Mouse (Mus musculus) hindbrain, postnatal 0 days (tissue): ENCODE data around the gene Dnlz. TPM values are rescaled to one million over a fixed set of nuclear protein-coding genes. Genes with fewer than 3 reads are reported as not detected.
A peak's percentile ranks its signal among the peaks of the same experiment; 100 is the strongest.

ENCODE experiments used
- ATAC-seq: fragments of 200-750 bp; cut with Nextera tagmentation; 2 replicates; pipeline ENCODE4 v1.8.0; 2017; ENCODE audit warnings: mild to moderate bottlenecking, moderate TSS enrichment, moderate library complexity
- DNase-seq: peaks from one replicate; pipeline ENCODE4 v3.0.0-alpha.2; 2015; ENCODE audit warnings: low spot score
- H3K27ac ChIP-seq: fragments of 300-500 bp; sonication (generic); 2 replicates; pipeline ENCODE4 v1.5.1; 2014; ENCODE audit warnings: mild to moderate bottlenecking
- H3K27me3 ChIP-seq: fragments of 300-500 bp; sonication (generic); 2 replicates; pipeline ENCODE4 v1.6.1; 2014; ENCODE audit warnings: low read length, mixed read lengths; ENCODE audit not compliant: insufficient read depth
- H3K36me3 ChIP-seq: fragments of 300-500 bp; sonication (generic); 2 replicates; pipeline ENCODE4 v1.6.1; 2014; ENCODE audit warnings: low read length, mixed read lengths; ENCODE audit not compliant: insufficient read depth
- H3K4me1 ChIP-seq: fragments of 300-500 bp; sonication (generic); 2 replicates; pipeline ENCODE4 v1.6.1; 2014; ENCODE audit warnings: antibody characterized with exemption, low read length, mixed read lengths; ENCODE audit not compliant: insufficient read depth
- H3K4me2 ChIP-seq: fragments of 300-500 bp; sonication (generic); 2 replicates; pipeline ENCODE4 v1.6.1; 2014; ENCODE audit warnings: low read depth, mild to moderate bottlenecking, low read length, moderate library complexity, mixed read lengths
- H3K4me3 ChIP-seq: fragments of 300-500 bp; sonication (generic); 2 replicates; pipeline ENCODE4 v1.5.1; 2014; ENCODE audit warnings: low read length
- H3K9ac ChIP-seq: fragments of 300-500 bp; sonication (generic); replicated peaks from 2 replicates; pipeline ENCODE4 v1.6.1; 2014; ENCODE audit warnings: mild to moderate bottlenecking, low read length, moderate library complexity, mixed read lengths
- H3K9me3 ChIP-seq: fragments of 300-500 bp; sonication (generic); 2 replicates; pipeline ENCODE4 v1.6.1; 2016; ENCODE audit warnings: low read length, mixed read lengths
- CTCF ChIP-seq: IDR thresholded peaks from 2 replicates; pipeline ENCODE4 v1.5.1; 2016; ENCODE audit warnings: antibody characterized with exemption, control low read depth, low read depth
- WGBS: fragments of 180-500 bp; shearing (Covaris S2); extraction: QIAGEN DNeasy Blood & Tissue Kit; methylation state at CpG from one replicate; pipeline ENCODE4 v1.1.7; 2014; 5-methylcytosine and 5-hydroxymethylcytosine counted together
- polyA plus RNA-seq: library from polyadenylated mRNA; unstranded; fragments of >200 nt; fragmentation: Nextera tagmentation; extraction: Ambion mirVana; gene quantifications from 2 replicates; pipeline ENCODE4 v1.2.1, GENCODE M21; 2015
- total RNA-seq: library from RNA; depleted of rRNA; stranded (reverse); fragments of >200 nt; gene quantifications from 2 replicates; pipeline ENCODE4 v1.2.3, GENCODE M21; 2014

Dnlz gene
- total and polyA plus RNA-seq, 2 experiments from 2014 or later: 28.2 to 38.5 TPM

GRCm38 (mm10) chr2:26338302-26339203 lies 13.4 kb downstream of the Dnlz start:
- Histone ChIP-seq H3K27me3 (no peaks in the 10 kb centered on the region), H3K4me1 (no peaks in the 10 kb centered on the region), H3K36me3 (peaks cover 27% of the 10 kb centered on the region; the same call in 1 of the 2 replicates), H3K4me2 (no peak overlapping the region), H3K9ac (no peak overlapping the region), H3K27ac (peak overlapping the region; percentile 48; the same call in 1 of the 2 replicates), H3K4me3 (no peak overlapping the region), H3K9me3 (no peaks in the 10 kb centered on the region)
- ATAC-seq: peak; percentile 67
- peak; percentile 48 for DNase-seq
- TF ChIP-seq CTCF: peak; percentile 14; the same call in 1 of the 2 replicates
- 51% methylated on average over 8 of the region's 13 CpGs for WGBS

GRCm38 (mm10) chr2:26330702-26331101 lies 21.2 kb downstream of the Dnlz start:
- H3K27ac ChIP-seq: peak overlapping the region; percentile 84
- DNase-seq: peak; percentile 50
- peak; percentile 28; the same call in 1 of the 2 replicates for ATAC-seq
- H3K36me3 ChIP-seq: peaks cover 20% of the 10 kb centered on the region
- H3K4me1 ChIP-seq: no peaks in the 10 kb centered on the region
- peak overlapping the region; percentile 42 for H3K4me2 ChIP-seq
- H3K27me3 ChIP-seq: no peaks in the 10 kb centered on the region
- 61% methylated on average over 6 of the region's 6 CpGs for WGBS
- peak overlapping the region; percentile 8; the same call in 1 of the 2 replicates for H3K4me3 ChIP-seq
- no peaks in the 10 kb centered on the region for H3K9me3 ChIP-seq
- no peak for TF ChIP-seq CTCF
- peak overlapping the region; percentile 38 for H3K9ac ChIP-seq

DNA sequence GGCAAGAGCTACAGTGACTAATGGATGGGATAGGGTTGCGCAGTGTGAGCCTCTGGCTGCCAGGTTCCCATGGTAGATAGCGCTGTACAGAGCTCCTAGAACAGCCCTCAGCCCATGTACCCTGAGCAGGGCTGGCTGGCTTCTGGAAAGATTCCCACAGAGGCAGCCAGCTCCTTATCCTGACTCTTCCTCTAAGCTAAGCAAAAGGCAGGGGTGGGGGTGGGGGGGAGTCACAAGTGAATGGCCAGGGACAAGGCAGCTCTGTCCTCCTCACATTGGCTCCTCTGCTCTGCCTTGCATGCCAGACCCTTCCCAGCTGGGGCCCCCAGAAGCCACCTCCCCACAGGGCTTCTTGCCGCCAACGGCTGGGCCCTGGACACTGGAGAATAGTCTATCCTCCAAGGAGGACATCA lies 21.8 kb downstream of the Dnlz start:
- Histone ChIP-seq H3K36me3 (peaks cover 26% of the 10 kb centered on the region), H3K9ac (peak overlapping the region; percentile 38; the same call in 1 of the 2 replicates), H3K27me3 (no peaks in the 10 kb centered on the region), H3K9me3 (no peaks in the 10 kb centered on the region), H3K4me1 (no peaks in the 10 kb centered on the region), H3K4me2 (peak overlapping the region; percentile 42), H3K4me3 (0 out of 2 replicates have a peak overlapping the region, but pooled peaks have one; percentile 8), H3K27ac (peak overlapping the region; percentile 84)
- peak; percentile 71 for DNase-seq
- WGBS: 81% methylated on average over 4 of the region's 4 CpGs
- TF ChIP-seq CTCF: no peak
- peak; percentile 84 for ATAC-seq

- Histone ChIP-seq H3K4me2 (no peak overlapping the region), H3K9ac (no peak overlapping the region), H3K27ac (peak overlapping the region; percentile 84), H3K36me3 (peaks cover 32% of the 10 kb centered on the region), H3K9me3 (no peaks in the 10 kb centered on the region), H3K4me3 (no peak overlapping the region), H3K27me3 (no peaks in the 10 kb centered on the region), H3K4me1 (no peaks in the 10 kb centered on the region)
- WGBS: 39% methylated on average over 8 of the region's 8 CpGs
- TF ChIP-seq CTCF: no peak
- ATAC-seq (peak; percentile 78), DNase-seq (peak; percentile 75)
Measured at GRCm38 (mm10) chr2:26329402-26329801, 22.5 kb downstream of the Dnlz start.

DNA sequence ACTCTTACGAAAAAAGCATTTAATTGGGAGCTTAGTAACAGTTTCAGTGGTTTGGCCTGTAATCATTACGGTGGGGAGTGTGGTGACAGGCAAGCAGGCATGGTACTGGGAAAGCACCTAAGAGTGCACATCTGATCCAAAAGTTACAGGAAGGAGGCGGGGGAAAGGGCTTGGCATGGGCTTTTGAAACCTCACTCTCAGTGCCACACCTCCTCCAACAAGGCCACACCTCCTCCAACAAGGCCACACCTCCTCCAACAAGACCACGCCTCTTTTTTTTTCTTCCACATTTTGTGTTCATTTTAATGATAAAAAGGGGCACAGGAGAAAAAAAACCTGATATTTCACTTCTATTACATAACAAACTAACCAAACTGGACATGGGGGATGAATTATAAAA lies 24.1 kb downstream of the Dnlz start:
- no peak for DNase-seq
- H3K4me1 ChIP-seq: no peaks in the 10 kb centered on the region
- no peaks in the 10 kb centered on the region for H3K27me3 ChIP-seq
- no peak overlapping the region for H3K4me3 ChIP-seq
- no peak overlapping the region for H3K4me2 ChIP-seq
- WGBS: 89% methylated on average over 4 of the region's 4 CpGs
- no peak for TF ChIP-seq CTCF
- H3K36me3 ChIP-seq: peaks cover 47% of the 10 kb centered on the region
- H3K9ac ChIP-seq: no peak overlapping the region
- ATAC-seq: no peak
- no peaks in the 10 kb centered on the region for H3K9me3 ChIP-seq
- no peak overlapping the region for H3K27ac ChIP-seq

- no peak overlapping the region for H3K4me3 ChIP-seq
- no peaks in the 10 kb centered on the region for H3K9me3 ChIP-seq
- WGBS: 66% methylated on average over 15 of the region's 15 CpGs
- TF ChIP-seq CTCF: peak; percentile 98
- ATAC-seq: peak; percentile 61
- DNase-seq: peak; percentile 83
- peaks cover 4% of the 10 kb centered on the region; the same call in 1 of the 2 replicates for H3K4me1 ChIP-seq
- H3K36me3 ChIP-seq: peaks cover 52% of the 10 kb centered on the region
- no peaks in the 10 kb centered on the region for H3K27me3 ChIP-seq
- H3K4me2 ChIP-seq: no peak overlapping the region
- H3K27ac ChIP-seq: 0 out of 2 replicates have a peak overlapping the region, but pooled peaks have one; percentile 2
- H3K9ac ChIP-seq: no peak overlapping the region
Measured at GRCm38 (mm10) chr2:26325386-26326181, 26.3 kb downstream of the Dnlz start.
